ENCODE assay signal across 28 mouse cellular contexts in the genomic region with DNA sequence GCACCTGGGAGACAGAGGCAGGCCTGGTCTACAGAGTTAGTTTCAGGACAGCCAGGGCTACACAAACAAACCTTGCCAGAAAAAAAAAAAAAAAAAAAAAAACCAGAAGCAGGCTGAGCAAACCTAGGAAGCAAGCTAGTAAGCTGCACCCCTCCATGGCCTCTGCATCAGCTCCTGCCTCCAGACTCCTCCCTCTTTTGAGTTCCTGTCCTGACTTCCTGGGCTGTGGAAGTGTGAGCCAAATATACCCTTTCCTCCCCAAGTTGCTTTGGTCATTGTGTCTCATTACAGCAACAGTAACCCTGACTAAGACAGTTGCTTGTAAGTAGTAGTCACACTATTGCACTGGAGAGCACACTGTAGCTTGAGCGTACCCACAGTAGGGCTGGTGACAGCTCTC. TPM values are rescaled to one million over a fixed set of nuclear protein-coding genes. Genes with fewer than 3 reads are reported as not detected.
DNase-seq lines count a peak whose midpoint lies in the region; ATAC-seq lines count a peak whose summit lies in the region.
"Had no signal": no experiment of that assay in that cellular context is flagged by ENCODE, and none has a peak within 500 bp of the region (broad histone marks: within the 10 kb centered on the region; RNA-seq: fewer than 3 reads in every experiment).

No protein-coding gene starts in this region.

- intact Hi-C loops in gastrocnemius, postnatal 14 days (cut with DNase I; ENCODE audit: low total_unique reads): no loop called here

- no peak overlapping the region for H3K27ac ChIP-seq in intestine, embryonic 15.5 days
- H3K27ac ChIP-seq in intestine, embryonic 16.5 days (ENCODE audit: low read length): no peak overlapping the region
- no peak overlapping the region for H3K27ac ChIP-seq in forebrain, embryonic 16.5 days (ENCODE audit: low read length)
- H3K27ac ChIP-seq: limb, embryonic 12.5 days; liver, embryonic 13.5 days; midbrain, embryonic 13.5 days; neural tube, embryonic 13.5 days had no signal

- DNase-seq in gastrocnemius, postnatal 14 days: no peak
- DNase-seq: adrenal gland, postnatal 14 days; cerebellum, adult 11 months; cerebellum, postnatal 10 days; forebrain, postnatal 0 days; heart, postnatal 4 days; kidney, adult 11 months; kidney, postnatal 14 days; liver, embryonic 13.5 days; lung, postnatal 14 days; right cerebral cortex, adult 18-20 months; thymus, postnatal 36 days had no signal

- H3K4me2 ChIP-seq in intestine, embryonic 15.5 days (replicated peaks): no peak overlapping the region
- H3K4me2 ChIP-seq in intestine, embryonic 16.5 days (ENCODE audit: low read depth, low read length): no peak overlapping the region
- H3K4me2 ChIP-seq in forebrain, embryonic 16.5 days (ENCODE audit: low read length): no peak overlapping the region
- H3K4me2 ChIP-seq: heart, embryonic 12.5 days; limb, embryonic 12.5 days; liver, embryonic 13.5 days; midbrain, embryonic 13.5 days; neural tube, embryonic 13.5 days had no signal

- no peaks in the 10 kb centered on the region for H3K27me3 ChIP-seq in intestine, embryonic 15.5 days (replicated peaks)
- H3K27me3 ChIP-seq in intestine, embryonic 16.5 days (replicated peaks; ENCODE audit: control insufficient read depth, insufficient read depth, low read length): no peaks in the 10 kb centered on the region
- H3K27me3 ChIP-seq in megakaryocyte, embryonic 14.5 days (replicated peaks): peaks cover 3% of the 10 kb centered on the region
- H3K27me3 ChIP-seq in forebrain, embryonic 16.5 days (replicated peaks; ENCODE audit: control insufficient read depth, insufficient read depth, low read length): no peaks in the 10 kb centered on the region
- H3K27me3 ChIP-seq: heart, embryonic 12.5 days; limb, embryonic 12.5 days; liver, embryonic 13.5 days; midbrain, embryonic 13.5 days; neural tube, embryonic 13.5 days; Patski had no signal

- 0 out of 2 replicates have a peak, but pooled peaks have one; percentile 39 for ATAC-seq in intestine, embryonic 15.5 days
- no peak for ATAC-seq in intestine, embryonic 16.5 days
- no peak for ATAC-seq in megakaryocyte, adult 5-6 weeks (ENCODE audit: poor library complexity, severe bottlenecking)
- peak; percentile 30; the same call in 1 of the 2 replicates for ATAC-seq in granulocyte monocyte progenitor cell, adult 5-6 weeks (replicated peaks; ENCODE audit: poor library complexity, severe bottlenecking)
- ATAC-seq in forebrain, embryonic 16.5 days: no peak
- ATAC-seq: activated CD4-positive, CD25-positive, alpha-beta regulatory T cell, adult 4 months; forebrain, postnatal 0 days; hindbrain, embryonic 16.5 days; midbrain, embryonic 13.5 days; Patski had no signal

- H3K9ac ChIP-seq in intestine, embryonic 15.5 days: no peak overlapping the region
- H3K9ac ChIP-seq in intestine, embryonic 16.5 days (ENCODE audit: low read depth, low read length): no peak overlapping the region
- H3K9ac ChIP-seq in forebrain, embryonic 16.5 days (replicated peaks; ENCODE audit: low read depth, low read length): no peak overlapping the region
- H3K9ac ChIP-seq: forebrain, postnatal 0 days; heart, embryonic 12.5 days; limb, embryonic 12.5 days; liver, embryonic 13.5 days; midbrain, embryonic 13.5 days; neural tube, embryonic 13.5 days had no signal

- WGBS in intestine, embryonic 15.5 days: 91% methylated on average over 1 of the region's 1 CpGs
- WGBS in intestine, embryonic 16.5 days: 100% methylated on average over 1 of the region's 1 CpGs
- 100% methylated on average over 1 of the region's 1 CpGs for WGBS in forebrain, embryonic 16.5 days

- H3K4me3 ChIP-seq in intestine, embryonic 15.5 days (replicated peaks): no peak overlapping the region
- no peak overlapping the region for H3K4me3 ChIP-seq in intestine, embryonic 16.5 days (ENCODE audit: low read length)
- peak overlapping the region; percentile 62 for H3K4me3 ChIP-seq in megakaryocyte, embryonic 14.5 days (replicated peaks)
- no peak overlapping the region for H3K4me3 ChIP-seq in forebrain, embryonic 16.5 days (replicated peaks; ENCODE audit: low read length)
- H3K4me3 ChIP-seq: heart, embryonic 12.5 days; limb, embryonic 12.5 days; liver, embryonic 13.5 days; midbrain, embryonic 13.5 days; neural tube, embryonic 13.5 days had no signal

- no peaks in the 10 kb centered on the region for H3K4me1 ChIP-seq in intestine, embryonic 15.5 days (replicated peaks)
- H3K4me1 ChIP-seq in intestine, embryonic 16.5 days (ENCODE audit: control insufficient read depth, insufficient read depth, low read length): no peaks in the 10 kb centered on the region
- H3K4me1 ChIP-seq in megakaryocyte, embryonic 14.5 days: peaks cover 31% of the 10 kb centered on the region
- H3K4me1 ChIP-seq in forebrain, embryonic 16.5 days (replicated peaks; ENCODE audit: control insufficient read depth, insufficient read depth, low read length): no peaks in the 10 kb centered on the region
- H3K4me1 ChIP-seq: heart, embryonic 12.5 days; liver, embryonic 13.5 days; midbrain, embryonic 13.5 days; neural tube, embryonic 13.5 days had no signal

- H3K36me3 ChIP-seq in intestine, embryonic 15.5 days: no peaks in the 10 kb centered on the region
- H3K36me3 ChIP-seq in intestine, embryonic 16.5 days (ENCODE audit: control insufficient read depth, insufficient read depth, low read length): no peaks in the 10 kb centered on the region
- H3K36me3 ChIP-seq in megakaryocyte, embryonic 14.5 days (replicated peaks; ENCODE audit: low read length): no peaks in the 10 kb centered on the region
- H3K36me3 ChIP-seq in forebrain, embryonic 16.5 days (ENCODE audit: control insufficient read depth, insufficient read depth): no peaks in the 10 kb centered on the region
- H3K36me3 ChIP-seq: heart, embryonic 12.5 days; limb, embryonic 12.5 days; liver, embryonic 13.5 days; midbrain, embryonic 13.5 days; neural tube, embryonic 13.5 days had no signal

- H3K9me3 ChIP-seq in intestine, embryonic 15.5 days: no peaks in the 10 kb centered on the region
- no peaks in the 10 kb centered on the region for H3K9me3 ChIP-seq in intestine, embryonic 16.5 days (ENCODE audit: control insufficient read depth, low read length)
- H3K9me3 ChIP-seq in megakaryocyte, embryonic 14.5 days: no peaks in the 10 kb centered on the region
- no peaks in the 10 kb centered on the region for H3K9me3 ChIP-seq in forebrain, embryonic 16.5 days (ENCODE audit: control insufficient read depth, low read length)
- H3K9me3 ChIP-seq: heart, embryonic 12.5 days; limb, embryonic 12.5 days; liver, embryonic 13.5 days; midbrain, embryonic 13.5 days; neural tube, embryonic 13.5 days had no signal

RNA-seq across cellular contexts. Expression of a gene that starts 11.6 kb away (rescaled TPM):
- 0.19 and 0.28 TPM in 2 replicates for polyA plus RNA-seq in intestine, embryonic 15.5 days (2015; fragmentation: Nextera tagmentation; extraction: Ambion mirVana)
- not detected in 2 replicates for polyA plus RNA-seq in intestine, embryonic 16.5 days (2015; fragmentation: Nextera tagmentation; extraction: Ambion mirVana)
- not detected in 2 replicates for polyA plus RNA-seq in megakaryocyte, embryonic 14.5 days (2012; ENCODE audit: insufficient read depth, low replicate concordance)
- total RNA-seq in megakaryocyte, adult 5-6 weeks (2015): not detected in 2 replicates
- not detected in 2 replicates for total RNA-seq in megakaryocyte, adult 5-6 weeks (2017)
- total RNA-seq in granulocyte monocyte progenitor cell, adult 5-6 weeks (2014; fragmentation: Nextera tagmentation): not detected in 2 replicates
- total RNA-seq in granulocyte monocyte progenitor cell, adult 5-6 weeks (2017): 0.93 TPM in 1 of 2 replicates, not detected in the other
- under 1 TPM; 0.18 to 0.47 TPM for total RNA-seq in gastrocnemius, postnatal 14 days (2021)
- polyA plus RNA-seq in forebrain, embryonic 16.5 days (2015; fragmentation: Nextera tagmentation; extraction: Ambion mirVana): 0.34 and 0.41 TPM in 2 replicates
- total RNA-seq: adrenal gland, postnatal 14 days; left cerebral cortex, adult 8-10 months had no signal
- polyA plus RNA-seq: activated CD4-positive, CD25-positive, alpha-beta regulatory T cell, adult 4 months; C2C12; embryonic facial prominence, embryonic 14.5 days; neural tube, embryonic 13.5 days; Patski had no signal

RNA-seq across cellular contexts. Expression of a gene that starts 15.0 kb away (rescaled TPM):
- 0.49 and 0.68 TPM in 2 replicates for polyA plus RNA-seq in intestine, embryonic 15.5 days (2015; fragmentation: Nextera tagmentation; extraction: Ambion mirVana)
- polyA plus RNA-seq in intestine, embryonic 16.5 days (2015; fragmentation: Nextera tagmentation; extraction: Ambion mirVana): 0.67 and 0.84 TPM in 2 replicates
- polyA plus RNA-seq in megakaryocyte, embryonic 14.5 days (2012; ENCODE audit: insufficient read depth, low replicate concordance): not detected in 2 replicates
- total RNA-seq in megakaryocyte, adult 5-6 weeks (2015): not detected in 2 replicates
- total RNA-seq in megakaryocyte, adult 5-6 weeks (2017): not detected in 2 replicates
- total RNA-seq in granulocyte monocyte progenitor cell, adult 5-6 weeks (2014; fragmentation: Nextera tagmentation): not detected in 2 replicates
- total RNA-seq in granulocyte monocyte progenitor cell, adult 5-6 weeks (2017): not detected in 2 replicates
- total RNA-seq in gastrocnemius, postnatal 14 days (2021): 1 to 10 TPM in 1 of 2 experiments, under 1 TPM in 1; 0.47 to 5.4 TPM
- polyA plus RNA-seq in forebrain, embryonic 16.5 days (2015; fragmentation: Nextera tagmentation; extraction: Ambion mirVana): not detected in 2 replicates
- total RNA-seq: left cerebral cortex, adult 8-10 months had no signal
- polyA plus RNA-seq: activated CD4-positive, CD25-positive, alpha-beta regulatory T cell, adult 4 months; liver, embryonic 13.5 days; Patski had no signal

RNA-seq across cellular contexts. Expression of a gene that starts 48.0 kb away (rescaled TPM):
- polyA plus RNA-seq in intestine, embryonic 15.5 days (2015; fragmentation: Nextera tagmentation; extraction: Ambion mirVana): 5.3 TPM in 2 replicates
- polyA plus RNA-seq in intestine, embryonic 16.5 days (2015; fragmentation: Nextera tagmentation; extraction: Ambion mirVana): 3.9 and 5.2 TPM in 2 replicates
- polyA plus RNA-seq in megakaryocyte, embryonic 14.5 days (2012; ENCODE audit: insufficient read depth, low replicate concordance): 12.0 and 13.6 TPM in 2 replicates
- total RNA-seq in megakaryocyte, adult 5-6 weeks (2015): 45.0 and 51.0 TPM in 2 replicates
- 16.3 and 29.0 TPM in 2 replicates for total RNA-seq in megakaryocyte, adult 5-6 weeks (2017)
- 93.5 and 127 TPM in 2 replicates for total RNA-seq in granulocyte monocyte progenitor cell, adult 5-6 weeks (2014; fragmentation: Nextera tagmentation)
- 36.1 and 37.4 TPM in 2 replicates for total RNA-seq in granulocyte monocyte progenitor cell, adult 5-6 weeks (2017)
- total RNA-seq in gastrocnemius, postnatal 14 days (2021): 10 to 100 TPM; 26.3 to 45.5 TPM
- polyA plus RNA-seq in forebrain, embryonic 16.5 days (2015; fragmentation: Nextera tagmentation; extraction: Ambion mirVana): 1.5 and 1.7 TPM in 2 replicates

Comparison
In these comparisons a context has a peak if more than half of its experiments do, and no peak if none do; other contexts are left out.
1. ATAC-seq: peak in intestine, embryonic 15.5 days (single experiment) and granulocyte monocyte progenitor cell, adult 5-6 weeks (single experiment); none in intestine, embryonic 16.5 days (single experiment), megakaryocyte, adult 5-6 weeks (single experiment) and forebrain, embryonic 16.5 days (single experiment).